Mouse (Mus musculus) lung, adult 18-20 months (tissue): Measurements from ENCODE around the gene Carmil1.
A peak's percentile ranks its signal among the peaks of the same experiment; 100 is the strongest.

Source experiments
- DNase-seq, 2 experiments: peaks; one replicate each; pipeline ENCODE4 v3.0.0; 2022; ENCODE audit warnings: mixed read lengths in 2 of 2

Carmil1 gene

GRCm38 (mm10) chr13:24280439-24281431 is at the start of gene Carmil1:
Gene Carmil1 (minus strand): TSS chr13:24280795.
- DNase-seq, result peak; percentile 85 to 90

- DNase-seq, result no peak
Observed at GRCm38 (mm10) chr13:24330128-24330527, 49.5 kb upstream of the Carmil1 start.

GRCm38 (mm10) chr13:24328036-24328817 is 47.6 kb upstream of the Carmil1 start:
- no peak for DNase-seq

- no peak for DNase-seq
Observed at GRCm38 (mm10) chr13:24327201-24327600, 46.6 kb upstream of the Carmil1 start, which contains the start of gene Cmah. Gene Cmah (plus strand): TSS chr13:24327404.

- DNase-seq, result no peak
Observed at GRCm38 (mm10) chr13:24321313-24321712, 40.7 kb upstream of the Carmil1 start.

- DNase-seq, result peak in 1 of 2 experiments; percentile 23
Observed at GRCm38 (mm10) chr13:24318618-24319017, 38.0 kb upstream of the Carmil1 start.

- DNase-seq, result no peak
Observed at GRCm38 (mm10) chr13:24316563-24316962, 36.0 kb upstream of the Carmil1 start.

GRCm38 (mm10) chr13:24311011-24311940 is 30.7 kb upstream of the Carmil1 start:
- no peak for DNase-seq

- no peak for DNase-seq
Observed at GRCm38 (mm10) chr13:24306248-24306647, 25.7 kb upstream of the Carmil1 start.

GRCm38 (mm10) chr13:24305486-24305885 is 24.9 kb upstream of the Carmil1 start:
- no peak for DNase-seq

- peak; percentile 18 to 34 for DNase-seq
Observed at GRCm38 (mm10) chr13:24297252-24297651, 16.7 kb upstream of the Carmil1 start.

- DNase-seq, result no peak
Observed at GRCm38 (mm10) chr13:24287381-24287780, 6.8 kb upstream of the Carmil1 start.

- peak; percentile 9 to 29 for DNase-seq
Observed at GRCm38 (mm10) chr13:24279762-24280438, 695 bp downstream of the Carmil1 start.

GRCm38 (mm10) chr13:24279407-24279761 is 1.2 kb downstream of the Carmil1 start:
- DNase-seq, result no peak

- DNase-seq, result peak in 1 of 2 experiments; percentile 27
Observed at GRCm38 (mm10) chr13:24272740-24273377, 7.7 kb downstream of the Carmil1 start.

GRCm38 (mm10) chr13:24269100-24269465 is 11.5 kb downstream of the Carmil1 start:
- peak in 1 of 2 experiments; percentile 19 for DNase-seq

GRCm38 (mm10) chr13:24268355-24269099 is 12.1 kb downstream of the Carmil1 start:
- no peak for DNase-seq

- DNase-seq, result no peak
Observed at GRCm38 (mm10) chr13:24264760-24265159, 15.8 kb downstream of the Carmil1 start.

- DNase-seq, result no peak
Observed at GRCm38 (mm10) chr13:24263560-24263959, 17.0 kb downstream of the Carmil1 start.
